Mouse (Mus musculus) myocyte (in vitro differentiated cells): ENCODE results near the gene Zfp653. TPM values are rescaled to one million over a fixed set of nuclear protein-coding genes. Genes with fewer than 3 reads are reported as not detected.
A peak's percentile ranks its signal among the peaks of the same experiment; 100 is the strongest.

ENCODE experiments used
- H3K27me3 ChIP-seq: one replicate; pipeline ENCODE4 v1.6.1; 2011; ENCODE audit not compliant: control insufficient read depth, insufficient read depth, insufficient read length
- H3K36me3 ChIP-seq: one replicate; pipeline ENCODE4 v1.6.1; 2011; ENCODE audit not compliant: control insufficient read depth, insufficient read depth
- H3K4me2 ChIP-seq: one replicate; pipeline ENCODE4 v1.6.1; 2011; ENCODE audit warnings: low read depth, control low read depth
- H3K4me3 ChIP-seq: one replicate; pipeline ENCODE4 v1.5.1; 2011; ENCODE audit warnings: mild to moderate bottlenecking, control low read depth, moderate library complexity
- H3K79me2 ChIP-seq: one replicate; pipeline ENCODE4 v1.6.1; 2011; ENCODE audit not compliant: control insufficient read depth, insufficient read depth
- H3ac ChIP-seq: one replicate; pipeline ENCODE4 v1.6.1; 2011; ENCODE audit not compliant: control insufficient read depth, insufficient read length
- CEBPB ChIP-seq: IDR thresholded peaks from 2 replicates; pipeline ENCODE4 v1.6.1; 2011; ENCODE audit warnings: mild to moderate bottlenecking, moderate library complexity; ENCODE audit not compliant: poor library complexity, insufficient read depth, severe bottlenecking
- E2F4 ChIP-seq: IDR thresholded peaks from one replicate; pipeline ENCODE4 v1.6.1; 2011; ENCODE audit warnings: mild to moderate bottlenecking, control low read depth, moderate library complexity; ENCODE audit not compliant: insufficient read depth
- MAX ChIP-seq: IDR thresholded peaks from one replicate; pipeline ENCODE4 v1.6.1; 2011; ENCODE audit warnings: low read depth, mild to moderate bottlenecking, control low read depth
- MYOD1 ChIP-seq, 3 experiments: IDR thresholded peaks; one replicate each; pipeline ENCODE4 v1.6.1; 2011; ENCODE audit warnings: control low read depth in 2 of 3, low read depth in 2 of 3, mild to moderate bottlenecking in 2 of 3, moderate library complexity in 1 of 3; ENCODE audit not compliant: insufficient read length in 2 of 3, control insufficient read depth in 1 of 3
- MYOG ChIP-seq, 3 experiments: IDR thresholded peaks; one replicate each; pipeline ENCODE4 v1.6.1; 2011; ENCODE audit warnings: control low read depth in 2 of 3, low read depth in 2 of 3, mild to moderate bottlenecking in 2 of 3; ENCODE audit not compliant: insufficient read length in 2 of 3, control insufficient read depth in 1 of 3, insufficient read depth in 1 of 3
- POLR2A ChIP-seq: IDR thresholded peaks from one replicate; pipeline ENCODE4 v1.6.1; 2011; ENCODE audit warnings: low read depth, mild to moderate bottlenecking, control low read depth, moderate library complexity; ENCODE audit not compliant: insufficient read length
- POLR2AphosphoS2 ChIP-seq: IDR thresholded peaks from one replicate; pipeline ENCODE4 v1.6.1; 2011; ENCODE audit warnings: low read depth, control low read depth; ENCODE audit not compliant: insufficient read length
- REST ChIP-seq: IDR thresholded peaks from one replicate; pipeline ENCODE4 v1.6.1; 2011; ENCODE audit warnings: mild to moderate bottlenecking, control low read depth, moderate library complexity; ENCODE audit not compliant: insufficient read depth, insufficient read length
- SRF ChIP-seq: IDR thresholded peaks from one replicate; pipeline ENCODE4 v1.6.1; 2011; ENCODE audit warnings: low read depth; ENCODE audit not compliant: control insufficient read depth, insufficient read length
- TCF12 ChIP-seq: IDR thresholded peaks from one replicate; pipeline ENCODE4 v1.6.1; 2011; ENCODE audit warnings: mild to moderate bottlenecking, control low read depth; ENCODE audit not compliant: poor library complexity, insufficient read depth, severe bottlenecking
- TCF3 ChIP-seq: IDR thresholded peaks from one replicate; pipeline ENCODE4 v1.6.1; 2011; ENCODE audit warnings: low read depth, control low read depth; ENCODE audit not compliant: insufficient read length
- USF1 ChIP-seq: IDR thresholded peaks from one replicate; pipeline ENCODE4 v1.6.1; 2011; ENCODE audit warnings: low read depth, mild to moderate bottlenecking, control low read depth, moderate library complexity
- polyA plus RNA-seq: library from polyadenylated mRNA; unstranded; fragments of >200 nt; fragmentation: generic; extraction: Trizol; gene quantifications from one replicate; pipeline ENCODE4 v1.2.1, GENCODE M21; 2012; ENCODE audit warnings: missing spikeins

Zfp653 gene
- polyA plus RNA-seq, 1 experiment, result 8.3 TPM

GRCm38 (mm10) chr9:22115635-22116034 is 44.5 kb upstream of the Zfp653 start:
- Histone ChIP-seq H3K79me2 (peaks cover 14% of the 10 kb centered on the region), H3K27me3 (peaks cover 9% of the 10 kb centered on the region), H3K4me2 (peak overlapping the region; percentile 70), H3ac (no peak overlapping the region), H3K4me3 (peak overlapping the region; percentile 44), H3K36me3 (peaks cover 7% of the 10 kb centered on the region)
- TF ChIP-seq E2F4 (no peak), POLR2A (no peak), SRF (no peak), USF1 (no peak), TCF3 (no peak), MYOD1 (IDR thresholded peaks at IDR 0.05; ENCODE audit: control insufficient read depth in 1 of 3, insufficient read length in 2 of 3, low read depth in 2 of 3) (no peak)

GRCm38 (mm10) chr9:22108194-22108593 is 37.0 kb upstream of the Zfp653 start:
- Histone ChIP-seq H3K4me3 (no peak overlapping the region), H3K4me2 (no peak overlapping the region), H3ac (no peak overlapping the region), H3K79me2 (no peaks in the 10 kb centered on the region), H3K27me3 (no peaks in the 10 kb centered on the region), H3K36me3 (peaks cover 3% of the 10 kb centered on the region)
- TF ChIP-seq TCF3 (no peak), POLR2AphosphoS2 (no peak), MYOD1 (IDR thresholded peaks at IDR 0.05; ENCODE audit: control insufficient read depth in 1 of 3, insufficient read length in 2 of 3, low read depth in 2 of 3) (no peak), E2F4 (no peak), MAX (no peak), REST (no peak), POLR2A (no peak), MYOG (IDR thresholded peaks at IDR 0.05; ENCODE audit: control insufficient read depth in 1 of 3, insufficient read depth in 1 of 3, insufficient read length in 2 of 3, low read depth in 2 of 3) (no peak)

GRCm38 (mm10) chr9:22099922-22100321 is 28.7 kb upstream of the Zfp653 start:
- Histone ChIP-seq H3K4me3 (no peak overlapping the region), H3K27me3 (no peaks in the 10 kb centered on the region), H3K36me3 (no peaks in the 10 kb centered on the region), H3K79me2 (no peaks in the 10 kb centered on the region), H3K4me2 (peak overlapping the region; percentile 45), H3ac (no peak overlapping the region)
- TF ChIP-seq POLR2A (no peak), SRF (peak; percentile 57)

GRCm38 (mm10) chr9:22098993-22099696 is 28.0 kb upstream of the Zfp653 start, which contains the start of gene Cnn1:
Gene Cnn1 (plus strand): TSS chr9:22099216.
- no peaks in the 10 kb centered on the region for H3K27me3 ChIP-seq

GRCm38 (mm10) chr9:22095854-22096307 is 24.7 kb upstream of the Zfp653 start:
- Histone ChIP-seq H3K4me3 (peak overlapping the region; percentile 3), H3K79me2 (no peaks in the 10 kb centered on the region), H3K27me3 (no peaks in the 10 kb centered on the region), H3K4me2 (peak overlapping the region; percentile 59), H3K36me3 (no peaks in the 10 kb centered on the region), H3ac (no peak overlapping the region)
- TF ChIP-seq MAX (no peak), SRF (peak; percentile 47)

More at GRCm38 (mm10) chr9:22098993-22099696, 28.0 kb upstream of the Zfp653 start, which contains the start of gene Cnn1:
- no peak within 1 kb of the TSS for H3K4me3 ChIP-seq
- H3ac ChIP-seq, result no peak within 1 kb of the TSS
- H3K36me3 ChIP-seq, result no peaks in the 10 kb centered on the region
- peak within 1 kb of the TSS; percentile 45 for H3K4me2 ChIP-seq
- no peaks in the 10 kb centered on the region for H3K79me2 ChIP-seq
- no peak for TF ChIP-seq CEBPB
- TF ChIP-seq E2F4, result no peak
- TF ChIP-seq TCF12, result no peak
- no peak for TF ChIP-seq POLR2A
- no peak for TF ChIP-seq REST
- no peak for TF ChIP-seq MYOG (IDR thresholded peaks at IDR 0.05; ENCODE audit: control insufficient read depth in 1 of 3, insufficient read depth in 1 of 3, insufficient read length in 2 of 3, low read depth in 2 of 3)
- TF ChIP-seq MAX, result no peak
- TF ChIP-seq MYOD1 (IDR thresholded peaks at IDR 0.05; ENCODE audit: control insufficient read depth in 1 of 3, insufficient read length in 2 of 3, low read depth in 2 of 3), result no peak
- no peak for TF ChIP-seq SRF
- no peak for TF ChIP-seq USF1
- no peak for TF ChIP-seq TCF3

GRCm38 (mm10) chr9:22092746-22093145 is 21.6 kb upstream of the Zfp653 start:
- Histone ChIP-seq H3K27me3 (no peaks in the 10 kb centered on the region), H3ac (no peak overlapping the region), H3K4me2 (no peak overlapping the region), H3K36me3 (no peaks in the 10 kb centered on the region), H3K79me2 (no peaks in the 10 kb centered on the region), H3K4me3 (no peak overlapping the region)
- TF ChIP-seq REST (no peak), CEBPB (no peak), MYOD1 (IDR thresholded peaks at IDR 0.05; ENCODE audit: control insufficient read depth in 1 of 3, insufficient read length in 2 of 3, low read depth in 2 of 3) (no peak), E2F4 (no peak), USF1 (no peak), POLR2A (no peak), TCF3 (no peak), POLR2AphosphoS2 (no peak), MYOG (IDR thresholded peaks at IDR 0.05; ENCODE audit: control insufficient read depth in 1 of 3, insufficient read depth in 1 of 3, insufficient read length in 2 of 3, low read depth in 2 of 3) (no peak), TCF12 (no peak), MAX (no peak), SRF (no peak)
